Mouse (Mus musculus) embryo, embryonic 9.5 days (tissue): ENCODE measurements at regions not wholly inside any gene's neighbourhood (a gene's known extent, or its start where the extent isn't known, plus 50 kb on each side); places are given as distances from the start of the nearest gene placed in this dataset.
A peak's percentile ranks its signal among the peaks of the same experiment; 100 is the strongest.

Experiments
- DNase-seq: peaks from one replicate; pipeline ENCODE4 v3.0.0-alpha.2; 2017; ENCODE audit errors: extremely low spot score

- no peak for DNase-seq
Measured at GRCm38 (mm10) chr16:92970587-92970986, 144.6 kb upstream of the Runx1 start.

- no peak for DNase-seq
Measured at GRCm38 (mm10) chr16:92969036-92969435, 143.1 kb upstream of the Runx1 start.

GRCm38 (mm10) chr16:92966069-92966866 is 140.3 kb upstream of the Runx1 start:
- no peak for DNase-seq

GRCm38 (mm10) chr16:92965651-92966050 is 139.7 kb upstream of the Runx1 start:
- no peak for DNase-seq

- DNase-seq = no peak
Measured at GRCm38 (mm10) chr16:92963582-92963981, 137.6 kb upstream of the Runx1 start.

GRCm38 (mm10) chr16:92961361-92961760 is 135.4 kb upstream of the Runx1 start:
- DNase-seq = no peak

- DNase-seq = no peak
Measured at GRCm38 (mm10) chr16:92960740-92961139, 134.8 kb upstream of the Runx1 start.

- DNase-seq = no peak
Measured at GRCm38 (mm10) chr16:92958967-92959366, 133.0 kb upstream of the Runx1 start.

- DNase-seq = no peak
Measured at GRCm38 (mm10) chr16:92958146-92958545, 132.2 kb upstream of the Runx1 start.

- no peak for DNase-seq
Measured at GRCm38 (mm10) chr16:92955508-92955907, 129.6 kb upstream of the Runx1 start.

GRCm38 (mm10) chr16:92955087-92955486 is 129.1 kb upstream of the Runx1 start:
- DNase-seq = no peak

GRCm38 (mm10) chr16:92953936-92954654 is 128.1 kb upstream of the Runx1 start:
- peak; percentile 15 for DNase-seq

- DNase-seq = no peak
Measured at GRCm38 (mm10) chr16:92952336-92953097, 126.6 kb upstream of the Runx1 start.

GRCm38 (mm10) chr16:92951516-92951915 is 125.6 kb upstream of the Runx1 start:
- DNase-seq = no peak

- DNase-seq = no peak
Measured at GRCm38 (mm10) chr16:92948494-92948893, 122.5 kb upstream of the Runx1 start.

- no peak for DNase-seq
Measured at GRCm38 (mm10) chr16:92946554-92946953, 120.6 kb upstream of the Runx1 start.

- DNase-seq = no peak
Measured at GRCm38 (mm10) chr16:92943901-92944300, 118.0 kb upstream of the Runx1 start.

- DNase-seq = peak; percentile 41
Measured at GRCm38 (mm10) chr16:92939618-92940017, 113.7 kb upstream of the Runx1 start.

- DNase-seq = no peak
Measured at GRCm38 (mm10) chr16:92935848-92936535, 110.0 kb upstream of the Runx1 start.

GRCm38 (mm10) chr16:92930103-92930502 is 104.2 kb upstream of the Runx1 start:
- DNase-seq = no peak

- peak; percentile 21 for DNase-seq
Measured at GRCm38 (mm10) chr16:92928201-92928600, 102.3 kb upstream of the Runx1 start.

GRCm38 (mm10) chr16:92927662-92928061 is 101.7 kb upstream of the Runx1 start:
- DNase-seq = no peak
